Mouse (Mus musculus) common myeloid progenitor, adult 5-6 weeks (primary cell): ENCODE measurements at regions not wholly inside any gene's neighbourhood (a gene's known extent, or its start where the extent isn't known, plus 50 kb on each side); places are given as distances from the start of the nearest gene placed in this dataset.
A peak's percentile ranks its signal among the peaks of the same experiment; 100 is the strongest.

Experiments used
- ATAC-seq: replicated peaks from 2 replicates; pipeline ENCODE4 v1.8.0; 2016; ENCODE audit warnings: low read depth, mild to moderate bottlenecking, moderate TSS enrichment, inconsistent platforms; ENCODE audit not compliant: poor library complexity, severe bottlenecking

DNA sequence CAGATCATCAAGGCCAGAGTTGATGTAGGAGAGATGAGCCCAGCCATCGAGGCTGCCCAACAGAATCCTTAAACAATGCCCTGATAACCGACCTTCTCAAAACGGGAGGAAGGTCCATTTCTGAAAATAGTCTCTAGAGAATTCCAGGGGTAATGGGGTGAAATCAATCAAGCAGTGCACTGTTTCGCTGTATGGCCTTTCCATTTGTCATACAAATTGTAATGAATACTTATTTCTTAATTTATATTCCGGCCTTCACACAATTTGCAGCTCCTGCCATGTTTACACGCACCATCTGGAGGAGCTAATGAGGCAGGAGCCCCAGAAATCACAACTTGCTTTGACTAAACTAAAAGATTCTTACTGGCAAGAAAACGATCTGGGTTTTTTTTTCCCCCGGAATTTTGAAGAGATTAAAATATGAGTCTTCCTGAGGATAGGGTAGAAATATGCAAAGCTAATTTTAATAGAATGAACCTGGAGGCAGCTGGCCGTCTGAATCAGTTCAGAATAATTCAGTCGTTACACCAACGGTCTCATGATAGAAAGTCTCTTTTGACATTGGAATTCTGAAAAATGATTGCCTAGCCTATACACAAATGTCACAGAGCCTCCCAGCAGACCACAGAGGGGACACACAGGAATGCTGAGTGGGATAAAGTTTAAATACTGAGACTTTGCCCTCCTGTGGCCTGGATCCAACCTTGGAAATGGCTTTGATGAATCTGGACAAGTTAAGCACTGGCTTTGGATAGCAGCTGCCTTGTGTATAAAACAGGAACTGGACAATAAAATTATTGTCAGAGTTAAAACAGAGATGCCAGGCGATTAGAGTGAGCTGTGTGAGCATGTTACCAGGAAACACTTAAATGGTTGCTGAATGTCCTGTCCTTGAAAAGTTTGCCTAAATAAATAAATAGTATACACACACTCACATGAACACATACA, 115.0 kb upstream of the Frem1 start:
- ATAC-seq: no peak

DNA sequence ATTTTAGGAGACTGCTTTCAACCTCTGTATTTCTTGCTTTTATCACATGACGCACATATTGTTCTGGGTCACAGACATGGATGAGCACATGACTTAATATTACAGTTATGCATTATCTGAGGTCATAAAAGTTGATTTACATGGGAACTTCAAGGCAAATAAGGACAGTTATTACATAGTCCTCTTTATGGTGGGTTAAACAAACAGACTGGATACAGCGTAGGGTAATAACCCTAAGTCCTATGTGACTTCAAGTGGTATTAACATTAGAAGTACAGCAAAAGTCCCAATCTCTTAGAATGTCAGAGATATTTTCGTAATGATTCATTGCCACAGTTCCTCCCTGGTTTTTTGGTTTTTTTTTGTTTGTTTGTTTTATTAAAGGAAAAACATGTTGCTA, 94.6 kb upstream of the Frem1 start:
- ATAC-seq: no peak

DNA sequence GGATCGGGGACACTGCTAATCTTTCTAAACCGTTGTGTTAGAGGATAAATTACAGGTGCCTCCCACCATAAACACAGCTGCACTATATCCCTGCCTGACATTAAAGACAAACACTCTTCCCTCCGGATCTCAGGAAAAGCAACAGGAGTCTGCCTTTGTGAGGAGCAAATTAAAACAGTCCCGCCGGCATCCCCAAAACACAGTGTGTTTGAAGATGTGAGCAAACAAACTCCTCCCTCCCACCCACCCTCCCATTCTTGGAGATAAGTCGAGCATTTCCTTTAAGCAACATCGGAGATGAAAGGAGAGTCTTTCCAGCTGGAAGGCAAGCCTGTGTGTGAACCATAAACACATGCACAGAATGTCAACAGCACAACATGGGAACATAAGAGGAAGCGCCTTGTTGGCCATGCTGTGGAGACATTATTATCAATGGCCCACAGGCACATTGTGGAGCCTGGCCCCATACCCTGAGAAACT, 93.6 kb upstream of the Frem1 start:
- no peak for ATAC-seq

DNA sequence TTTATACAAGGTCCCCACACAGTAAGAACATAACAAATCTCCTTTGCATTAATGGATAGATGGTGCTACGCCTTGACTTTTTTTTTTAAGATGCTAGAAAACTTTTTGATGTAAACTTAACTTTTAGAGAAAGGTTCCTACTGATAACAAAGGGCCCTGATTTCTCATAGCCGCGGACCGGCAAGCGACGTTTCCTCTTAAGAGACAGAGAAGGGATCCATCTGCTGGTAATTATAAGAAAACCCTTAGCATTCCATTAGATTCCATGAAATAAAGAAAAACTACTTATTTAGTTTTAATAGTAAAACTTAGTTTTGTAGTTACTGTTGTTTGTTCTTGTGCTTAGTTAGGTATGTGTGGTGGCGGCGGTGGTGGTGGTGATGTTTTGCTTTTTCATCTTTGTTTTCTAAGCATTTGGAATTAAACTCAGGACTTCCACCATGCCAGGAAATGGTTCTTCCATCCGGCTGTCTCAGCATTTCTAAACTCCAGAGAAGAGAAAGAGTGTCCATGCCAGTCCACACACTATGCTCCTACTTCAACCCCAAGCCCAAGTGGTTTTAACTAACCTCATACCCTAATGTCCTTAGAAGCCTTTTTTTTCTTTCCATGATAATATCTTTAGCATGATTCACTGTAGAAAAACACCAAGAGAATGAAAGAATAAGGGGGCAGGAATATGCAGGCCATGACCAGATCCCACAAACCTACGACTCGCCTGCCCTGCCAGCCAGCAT, 92.8 kb upstream of the Frem1 start:
- no peak for ATAC-seq

DNA sequence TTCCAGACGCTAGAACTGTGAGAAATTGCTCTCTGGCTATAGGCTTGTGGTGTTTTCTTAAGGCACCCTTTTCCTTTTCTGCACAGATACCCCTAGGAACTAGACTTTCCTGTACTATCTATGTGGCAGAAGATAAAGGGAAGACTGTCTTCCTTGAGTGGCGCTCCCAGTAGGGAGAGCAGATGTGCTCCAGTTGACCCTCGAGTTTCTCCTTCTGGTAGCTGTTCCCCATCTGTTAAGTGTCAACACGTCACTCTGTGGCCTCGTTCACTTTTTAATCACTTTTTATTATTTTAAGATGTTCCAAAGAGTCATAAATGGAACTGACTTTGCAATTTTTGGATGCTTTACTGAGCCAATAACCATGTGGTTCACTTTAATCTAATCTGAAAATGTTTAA, 89.6 kb upstream of the Frem1 start:
- ATAC-seq: no peak

DNA sequence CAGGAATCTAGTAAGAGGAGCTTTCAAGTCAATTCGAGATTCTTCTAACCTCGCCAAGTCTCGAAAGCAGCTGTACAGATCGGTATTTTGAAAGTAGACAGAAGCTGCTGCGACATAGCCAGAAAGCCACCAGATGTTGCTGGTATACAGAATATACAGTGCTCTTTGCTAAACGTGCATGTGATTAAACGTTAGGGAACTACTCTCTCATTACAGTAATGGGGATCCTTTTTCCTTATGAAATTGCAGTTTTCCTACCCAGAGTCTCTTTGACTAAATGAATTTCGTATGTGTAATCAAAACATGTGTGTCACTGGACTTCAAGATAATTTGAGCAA, 70.5 kb upstream of the Frem1 start:
- ATAC-seq: no peak

DNA sequence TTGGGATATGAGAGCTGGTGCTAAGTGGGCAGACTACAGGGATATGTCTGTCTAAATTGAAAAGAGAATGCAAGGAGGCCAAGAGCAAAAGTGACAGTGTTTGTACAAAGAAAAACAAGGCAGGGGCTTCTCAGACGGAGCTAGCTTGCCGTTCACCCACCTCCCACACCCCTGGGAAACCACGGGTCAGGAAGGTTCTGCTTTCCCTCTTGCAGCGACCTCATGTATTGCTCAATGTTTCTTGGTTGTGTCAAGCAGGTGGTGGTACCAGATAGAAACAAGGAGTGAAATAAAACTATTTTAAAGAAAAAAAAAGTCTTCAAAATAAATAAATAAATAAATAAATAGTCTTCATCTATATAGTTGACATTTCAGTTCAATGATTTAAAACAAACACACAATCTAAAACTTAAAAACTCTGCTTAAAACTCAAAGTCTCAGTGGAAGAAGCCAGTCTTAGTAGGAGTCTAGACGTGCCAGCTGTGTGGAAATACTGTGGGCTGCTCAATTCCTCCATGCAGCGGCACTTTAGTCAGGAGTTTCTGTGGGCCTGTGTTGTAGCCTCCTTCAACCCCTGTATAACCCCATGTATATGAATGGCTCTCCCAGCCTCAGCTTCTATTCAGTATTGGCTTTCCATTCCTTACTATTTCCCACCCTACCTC, 70.0 kb upstream of the Frem1 start:
- ATAC-seq: peak; percentile 94

DNA sequence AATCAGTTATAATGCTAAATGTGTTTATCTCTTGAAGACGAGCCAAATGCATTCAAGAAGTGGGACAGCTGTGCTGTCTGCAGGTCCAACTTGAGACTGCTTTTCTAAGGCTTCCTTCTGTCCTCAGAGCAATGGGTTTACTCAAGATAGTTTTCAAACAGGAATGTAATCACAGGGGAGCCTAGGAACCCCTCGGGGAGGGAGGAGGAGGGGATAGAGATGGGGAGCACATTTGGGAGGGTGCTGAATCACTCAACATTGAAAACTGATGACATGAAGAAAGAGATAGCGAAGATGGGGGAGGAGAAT, 56.5 kb upstream of the Frem1 start:
- ATAC-seq: no peak

DNA sequence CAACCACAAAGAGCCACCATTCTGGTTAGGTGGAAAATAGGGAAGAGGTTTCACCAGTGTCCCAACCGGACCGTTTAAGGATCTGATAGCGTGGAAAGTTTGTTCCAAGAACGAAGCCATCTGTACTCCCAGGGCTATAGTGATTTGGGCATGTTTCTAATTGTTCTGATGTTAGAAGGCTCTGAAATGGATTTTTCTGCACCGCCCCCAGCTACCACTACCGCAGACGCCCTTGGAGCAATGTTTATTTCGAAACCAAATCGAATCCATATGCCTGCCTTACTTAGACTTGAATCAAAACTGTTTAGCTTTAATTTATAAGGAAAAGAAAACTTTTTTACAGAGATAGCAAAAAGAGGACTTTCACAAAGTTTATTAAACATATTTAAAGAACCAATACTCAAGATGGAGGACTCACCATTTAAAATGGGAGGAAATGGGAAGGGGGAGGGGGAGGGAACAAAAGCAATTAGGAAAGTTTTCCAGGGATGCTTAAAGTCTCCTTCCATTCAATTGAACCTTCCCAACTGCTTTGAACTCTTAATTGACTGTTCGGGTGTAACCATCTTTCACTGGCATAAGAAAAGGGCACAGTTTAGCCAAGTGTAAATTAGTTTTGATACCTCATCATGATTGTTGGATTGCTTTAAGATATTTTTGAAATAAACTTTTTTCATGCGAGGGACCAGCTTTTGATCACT, 56.0 kb upstream of the Frem1 start:
- no peak for ATAC-seq

DNA sequence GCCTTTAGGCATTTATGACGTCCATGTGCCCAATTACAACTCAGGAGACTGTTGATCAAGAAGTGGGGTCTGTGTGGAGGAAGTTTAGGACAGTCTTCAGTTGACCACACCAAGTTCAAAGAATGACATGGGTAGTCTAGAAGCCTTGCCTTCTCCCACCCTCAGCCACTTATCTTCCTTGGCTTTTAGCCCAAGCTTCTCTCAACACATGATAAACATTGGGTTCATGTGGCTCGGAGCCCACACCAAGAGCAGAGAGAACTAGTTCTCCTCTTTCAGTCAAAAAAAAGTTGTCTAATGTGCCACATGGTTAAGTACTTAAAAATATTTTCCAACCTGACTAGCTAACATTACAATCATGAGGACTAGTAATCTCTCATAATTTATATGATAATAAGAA, 55.0 kb upstream of the Frem1 start:
- ATAC-seq: no peak

DNA sequence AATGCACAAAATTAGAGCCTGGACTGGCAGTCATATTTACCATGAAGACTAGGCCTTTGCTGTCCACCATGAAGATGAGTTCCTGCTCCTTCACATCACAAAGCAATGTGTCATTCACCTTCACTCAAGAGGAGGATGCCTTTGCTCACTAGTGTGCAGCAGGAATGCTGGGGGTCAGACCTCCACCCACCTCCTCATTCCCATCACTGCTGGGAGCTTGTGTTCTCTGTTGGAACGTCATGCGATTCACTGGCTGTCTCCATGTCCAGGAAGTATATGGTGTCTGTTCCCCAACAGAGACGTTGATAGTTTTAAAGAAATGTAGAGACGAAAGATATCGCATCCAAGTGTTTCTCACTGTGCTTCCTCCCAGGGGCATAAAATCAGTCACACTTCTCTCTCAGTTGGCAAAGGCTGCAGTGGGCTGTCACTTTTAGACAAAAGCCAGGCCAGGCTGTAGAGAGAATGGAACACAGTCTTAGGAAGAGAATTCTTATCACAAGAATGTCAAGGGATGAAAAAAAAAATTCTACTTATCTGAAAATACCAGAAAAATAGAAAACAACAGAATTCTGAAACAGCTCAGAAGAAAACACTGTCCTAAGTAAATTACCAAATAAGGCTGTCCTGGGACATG, 52.0 kb upstream of the Frem1 start:
- no peak for ATAC-seq

DNA sequence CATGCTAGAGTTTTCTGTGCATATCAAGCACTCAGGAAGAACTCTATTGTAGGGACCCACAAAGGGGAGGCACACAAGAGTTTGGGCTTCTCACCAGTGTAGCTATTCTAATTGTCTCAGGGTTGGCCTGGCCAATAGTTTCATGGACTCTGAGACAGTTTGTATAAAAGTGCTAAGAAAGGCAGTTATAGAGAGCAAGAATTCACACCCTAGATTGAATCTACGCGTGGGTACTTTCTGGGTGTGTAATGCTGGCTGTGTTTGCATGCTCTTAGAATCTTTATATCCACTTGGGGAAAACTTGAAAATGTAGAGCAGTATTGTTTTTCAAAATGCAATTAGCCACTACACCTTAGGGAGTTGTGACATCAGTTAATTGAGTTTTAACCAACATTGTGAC, 50.8 kb upstream of the Frem1 start:
- ATAC-seq: no peak

DNA sequence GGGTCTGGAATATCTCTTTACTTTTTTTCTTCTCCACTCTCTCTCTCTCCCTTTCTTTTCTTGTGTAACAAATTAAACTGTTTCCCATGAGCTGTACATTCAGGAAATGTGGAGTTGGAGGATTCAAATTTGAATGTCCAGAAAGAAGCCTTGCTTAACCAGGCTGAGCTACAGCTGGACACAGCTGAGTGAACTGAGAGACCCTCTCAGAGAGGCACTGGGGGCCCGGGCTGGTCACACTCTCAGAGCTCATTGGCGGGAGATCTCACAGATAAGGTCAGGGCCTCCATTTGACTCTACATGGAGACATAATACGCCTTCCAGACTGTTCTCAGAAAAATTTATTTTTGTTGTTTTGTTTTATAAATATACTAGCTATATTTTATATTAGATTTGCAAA, 49.9 kb upstream of the Frem1 start:
- no peak for ATAC-seq
